Mouse (Mus musculus) right cerebral cortex, postnatal 10 days (tissue): ENCODE data around the gene Icam1.
"Not testable (repeated sequence)": the region's sequence is repeated elsewhere in the genome, so short reads cannot be mapped to it uniquely, and the experiment has no call there.

Source experiments
- DNase-seq, 2 experiments: peaks; one replicate each; pipeline ENCODE4 v3.0.0; 2021; ENCODE audit warnings: low spot score in 2 of 2

The Icam1 gene

GRCm38 (mm10) chr9:21044785-21045184 is 29.0 kb downstream of the Icam1 start:
- DNase-seq, result not testable (repeated sequence)

GRCm38 (mm10) chr9:21045235-21045634 is 29.4 kb downstream of the Icam1 start:
- no peak for DNase-seq

- no peak for DNase-seq
Measured at GRCm38 (mm10) chr9:21051578-21051977, 35.8 kb downstream of the Icam1 start.

- peak; percentile 70 to 84 for DNase-seq
Measured at GRCm38 (mm10) chr9:21062928-21063327, 47.1 kb downstream of the Icam1 start.

- no peak for DNase-seq
Measured at GRCm38 (mm10) chr9:21067006-21067684, 51.4 kb downstream of the Icam1 start, which contains the start of gene Zglp1. Gene Zglp1 (minus strand): TSS chr9:21067093.

GRCm38 (mm10) chr9:21072641-21073040 is 56.9 kb downstream of the Icam1 start:
- no peak for DNase-seq

GRCm38 (mm10) chr9:21073044-21073840 is 57.5 kb downstream of the Icam1 start, which contains the start of the genes Gm49373 and Fdx1l:
Gene Gm49373 (minus strand): TSS chr9:21073096.
Gene Fdx1l (minus strand): TSS chr9:21073614.
- DNase-seq, result peak; percentile 96

- DNase-seq, result peak; percentile 16 to 38
Measured at GRCm38 (mm10) chr9:21074173-21074572, 58.4 kb downstream of the Icam1 start.

GRCm38 (mm10) chr9:21075625-21076024 is 59.8 kb downstream of the Icam1 start:
- peak in 1 of 2 experiments; percentile 26 for DNase-seq
